Mouse (Mus musculus) ES-E14 (cell line): ENCODE data around the gene Stn1.

Experiments
- CHD2 ChIP-seq: IDR thresholded peaks from 2 replicates; pipeline ENCODE4 v1.6.1; 2014; ENCODE audit warnings: mild to moderate bottlenecking, low read depth, low read length, inconsistent platforms
- HCFC1 ChIP-seq: IDR thresholded peaks from 2 replicates; pipeline ENCODE4 v1.6.1; 2012; ENCODE audit warnings: low read length, inconsistent platforms, borderline replicate concordance; ENCODE audit not compliant: insufficient read depth
- ZC3H11A ChIP-seq: IDR thresholded peaks from 2 replicates; pipeline ENCODE4 v1.6.1; 2012; ENCODE audit warnings: low read depth, mild to moderate bottlenecking, inconsistent platforms, low read length, borderline replicate concordance

- no peak for TF ChIP-seq ZC3H11A
- no peak for TF ChIP-seq HCFC1
- TF ChIP-seq CHD2, result no peak
Observed at GRCm38 (mm10) chr19:47457711-47458503, 79.4 kb downstream of the Stn1 start.
